Mouse (Mus musculus) small intestine, adult 2 months (tissue): ENCODE measurements around the gene Pak7.

Experiments
- CTCF ChIP-seq: fragments of 200-500 bp; IDR thresholded peaks from 2 replicates; pipeline ENCODE4 v1.5.1; 2012; ENCODE audit warnings: low read depth, mild to moderate bottlenecking, control low read depth, inconsistent platforms, low read length, moderate library complexity, mixed read lengths; ENCODE audit not compliant: insufficient replicate concordance, insufficient read length; ENCODE audit errors: extremely low read depth
- POLR2A ChIP-seq: fragments of 200-500 bp; IDR thresholded peaks from 2 replicates; pipeline ENCODE4 v1.6.1; 2012; ENCODE audit warnings: low read depth, mild to moderate bottlenecking, control low read depth, inconsistent platforms, low read length, moderate library complexity

DNA sequence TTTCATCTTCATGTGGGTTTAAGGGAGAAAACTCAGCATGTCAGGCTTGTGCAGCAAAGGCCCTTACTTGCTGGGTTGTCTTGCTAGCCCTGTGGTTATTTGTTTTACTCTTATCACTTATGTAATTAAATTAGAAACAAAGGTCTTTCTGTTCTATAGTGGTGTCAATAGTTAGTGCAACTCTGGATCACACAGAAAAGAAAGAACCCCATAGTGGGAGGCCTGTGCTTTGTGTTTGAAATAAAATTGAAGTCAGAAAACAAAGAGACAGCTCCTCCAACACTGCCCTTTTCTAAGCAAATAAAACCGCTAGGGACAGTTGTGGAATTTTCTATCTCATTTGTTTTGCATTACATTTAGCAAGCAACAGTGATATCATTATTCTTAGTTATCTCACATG lies 15.4 kb downstream of the Pak7 start:
- no peak for TF ChIP-seq POLR2A
- no peak for TF ChIP-seq CTCF
